Mouse (Mus musculus): ENCODE results near the gene Phf1. TPM values are rescaled to one million over a fixed set of nuclear protein-coding genes. Genes with fewer than 3 reads are reported as not detected.
"Not testable (repeated sequence)": the region's sequence is repeated elsewhere in the genome, so short reads cannot be mapped to it uniquely, and the experiment has no call there.

Gene Phf1
- polyA plus RNA-seq, 1 experiment from 2014 or later, result 2.8 TPM

DNA sequence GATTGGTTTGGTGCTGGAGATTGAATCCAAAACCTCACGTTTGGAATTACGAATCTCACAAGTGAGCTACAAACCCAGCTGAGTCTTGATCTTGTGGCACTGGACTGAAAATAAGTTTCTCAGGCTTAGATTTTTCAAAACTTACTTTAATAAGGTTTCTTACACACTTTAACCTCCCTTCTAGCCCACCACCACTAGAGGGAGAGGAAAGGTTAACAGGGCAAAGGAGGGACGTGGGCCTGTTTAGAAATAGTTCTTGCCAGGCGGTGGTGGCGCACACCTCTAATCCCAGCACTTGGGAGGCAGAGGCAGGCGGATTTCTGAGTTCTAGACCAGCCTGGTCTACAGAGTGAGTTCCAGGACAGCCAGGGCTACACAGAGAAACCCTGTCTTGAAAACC lies 44.5 kb downstream of the Phf1 start:
- H3K9me3 ChIP-seq; DNase-seq (ENCODE audit: extremely low spot score, low spot score); H3K27me3 ChIP-seq (ENCODE audit: poor library complexity, severe bottlenecking); H3K27ac ChIP-seq; H3K4me3 ChIP-seq: not testable (repeated sequence)
- peaks cover 33% of the 10 kb centered on the region for H3K4me1 ChIP-seq
- WGBS, result 88% methylated on average over 6 of the region's 6 CpGs
- H3K36me3 ChIP-seq (replicated peaks), result peaks cover 72% of the 10 kb centered on the region

- no peak for DNase-seq (ENCODE audit: extremely low spot score, low spot score)
- no peaks in the 10 kb centered on the region for H3K9me3 ChIP-seq
- H3K27me3 ChIP-seq (ENCODE audit: poor library complexity, severe bottlenecking), result no peaks in the 10 kb centered on the region
- no peak overlapping the region for H3K4me3 ChIP-seq
- peaks cover 21% of the 10 kb centered on the region for H3K4me1 ChIP-seq
- H3K27ac ChIP-seq, result no peak overlapping the region
- WGBS, result 92% methylated on average over 2 of the region's 2 CpGs
- H3K36me3 ChIP-seq (replicated peaks), result peaks cover 69% of the 10 kb centered on the region
Measured at GRCm38 (mm10) chr17:26979426-26979825, 46.6 kb downstream of the Phf1 start.

GRCm38 (mm10) chr17:26981050-26981449 lies 48.2 kb downstream of the Phf1 start:
- no peak for DNase-seq (ENCODE audit: extremely low spot score, low spot score)
- no peak overlapping the region for H3K4me3 ChIP-seq

DNA sequence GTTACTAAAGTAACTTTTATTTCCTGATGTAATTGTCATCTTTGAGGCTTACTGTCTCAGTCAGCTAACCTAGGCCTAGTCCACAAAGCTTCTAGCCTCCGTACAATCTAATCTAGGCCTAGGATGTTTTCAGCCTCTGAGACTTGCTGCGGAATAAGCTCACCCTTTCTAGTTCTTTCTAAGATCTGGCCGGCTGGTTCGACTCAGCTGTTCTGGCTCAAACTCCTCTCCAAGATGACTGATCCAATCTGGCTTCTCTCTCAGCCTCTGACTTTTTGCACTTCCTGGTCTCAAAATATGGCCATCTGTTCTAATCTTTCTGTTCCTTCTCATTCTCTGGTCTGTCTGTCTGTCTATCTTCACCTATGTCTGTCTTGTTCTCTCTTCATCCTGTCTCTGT lies 50.5 kb downstream of the Phf1 start:
- no peak overlapping the region for H3K27ac ChIP-seq
- H3K9me3 ChIP-seq, result no peaks in the 10 kb centered on the region
- no peaks in the 10 kb centered on the region for H3K27me3 ChIP-seq (ENCODE audit: poor library complexity, severe bottlenecking)
- no peaks in the 10 kb centered on the region for H3K4me1 ChIP-seq
- WGBS, result 97% methylated on average over 4 of the region's 4 CpGs
- no peak for DNase-seq (ENCODE audit: extremely low spot score, low spot score)
- H3K36me3 ChIP-seq (replicated peaks), result peaks cover 29% of the 10 kb centered on the region
- H3K4me3 ChIP-seq, result no peak overlapping the region

More at GRCm38 (mm10) chr17:26981050-26981449, 48.2 kb downstream of the Phf1 start:
- 79% methylated on average over 2 of the region's 2 CpGs for WGBS
- H3K9me3 ChIP-seq, result no peaks in the 10 kb centered on the region
- H3K36me3 ChIP-seq (replicated peaks), result peaks cover 52% of the 10 kb centered on the region
- no peaks in the 10 kb centered on the region for H3K27me3 ChIP-seq (ENCODE audit: poor library complexity, severe bottlenecking)
- H3K4me1 ChIP-seq, result peaks cover 8% of the 10 kb centered on the region; the same call in 1 of the 2 replicates
- no peak overlapping the region for H3K27ac ChIP-seq

- H3K9me3 ChIP-seq, result no peaks in the 10 kb centered on the region
- peaks cover 7% of the 10 kb centered on the region for H3K36me3 ChIP-seq (replicated peaks)
- no peaks in the 10 kb centered on the region for H3K4me1 ChIP-seq
- 91% methylated on average over 10 of the region's 10 CpGs for WGBS
- no peak for DNase-seq (ENCODE audit: extremely low spot score, low spot score)
- no peak overlapping the region for H3K27ac ChIP-seq
- H3K27me3 ChIP-seq (ENCODE audit: poor library complexity, severe bottlenecking), result no peaks in the 10 kb centered on the region
- no peak overlapping the region for H3K4me3 ChIP-seq
Measured at GRCm38 (mm10) chr17:26985503-26986179, 52.8 kb downstream of the Phf1 start.

Small RNA genes within 50 kb of the gene (microRNA-seq; reads per million reads assigned to microRNA genes)
- not detected for gene Gm27775
- gene Mir3083, result not detected
- gene Mir6968, result 1.5 reads per million

Other genes with a start within 250 kb of the Phf1 start
- gene Crebrf, start 217.4 kb upstream of the Phf1 start, polyA plus RNA-seq (2016; fragmentation: Nextera tagmentation; extraction: Ambion mirVana), result 1.7 and 2.5 TPM in 2 replicates
- 43.9 and 51.5 TPM in 2 replicates for gene Bnip1, start 152.0 kb upstream of the Phf1 start, polyA plus RNA-seq (2016; fragmentation: Nextera tagmentation; extraction: Ambion mirVana)
- gene Nkx2-5, start 88.0 kb upstream of the Phf1 start, polyA plus RNA-seq (2016; fragmentation: Nextera tagmentation; extraction: Ambion mirVana), result not detected in 2 replicates
- 11.7 and 12.5 TPM in 2 replicates for gene Kifc5b, start 16.0 kb upstream of the Phf1 start, polyA plus RNA-seq (2016; fragmentation: Nextera tagmentation; extraction: Ambion mirVana)
- gene Cuta, start 6.5 kb downstream of the Phf1 start, polyA plus RNA-seq (2016; fragmentation: Nextera tagmentation; extraction: Ambion mirVana), result 180 and 184 TPM in 2 replicates
- 1.5 and 1.9 TPM in 2 replicates for gene Syngap1, start 8.2 kb downstream of the Phf1 start, polyA plus RNA-seq (2016; fragmentation: Nextera tagmentation; extraction: Ambion mirVana)
- gene Zbtb9, start 40.1 kb downstream of the Phf1 start, polyA plus RNA-seq (2016; fragmentation: Nextera tagmentation; extraction: Ambion mirVana), result 17.5 and 20.1 TPM in 2 replicates
- 3.1 and 3.4 TPM in 2 replicates for gene Bak1, start 96.0 kb downstream of the Phf1 start, polyA plus RNA-seq (2016; fragmentation: Nextera tagmentation; extraction: Ambion mirVana)
- 1.6 TPM in 2 replicates for gene Itpr3, start 124.3 kb downstream of the Phf1 start, polyA plus RNA-seq (2016; fragmentation: Nextera tagmentation; extraction: Ambion mirVana)
- gene Uqcc2, start 200.9 kb downstream of the Phf1 start, polyA plus RNA-seq (2016; fragmentation: Nextera tagmentation; extraction: Ambion mirVana), result 394 and 405 TPM in 2 replicates
- 0.06 TPM in 1 of 2 replicates, not detected in the other for gene Ip6k3, start 234.7 kb downstream of the Phf1 start, polyA plus RNA-seq (2016; fragmentation: Nextera tagmentation; extraction: Ambion mirVana)

Data from forebrain, embryonic 10.5 days (tissue).